Mouse (Mus musculus) kidney, postnatal 0 days (tissue): ENCODE results near the gene Il10rb. TPM values are rescaled to one million over a fixed set of nuclear protein-coding genes. Genes with fewer than 3 reads are reported as not detected.

ENCODE experiments used
- ATAC-seq: fragments of 200-750 bp; cut with Nextera tagmentation; replicated peaks from 2 replicates; pipeline ENCODE4 v1.8.0; 2017; ENCODE audit warnings: low read depth, moderate number of reproducible peaks, moderate TSS enrichment, moderate library complexity; ENCODE audit not compliant: low FRiP score
- DNase-seq: peaks from one replicate; pipeline ENCODE4 v3.0.0-alpha.2; 2016; ENCODE audit warnings: low spot score
- H3K27ac ChIP-seq: fragments of 300-500 bp; sonication (generic); 2 replicates; pipeline ENCODE4 v1.5.1; 2014; ENCODE audit warnings: mild to moderate bottlenecking
- H3K27me3 ChIP-seq: fragments of 300-500 bp; sonication (generic); 2 replicates; pipeline ENCODE4 v1.6.1; 2014; ENCODE audit warnings: low read length, mixed read lengths; ENCODE audit not compliant: insufficient read depth
- H3K36me3 ChIP-seq: fragments of 300-500 bp; sonication (generic); 2 replicates; pipeline ENCODE4 v1.6.1; 2014; ENCODE audit warnings: low read length, mixed read lengths; ENCODE audit not compliant: insufficient read depth
- H3K4me1 ChIP-seq: fragments of 300-500 bp; sonication (generic); replicated peaks from 2 replicates; pipeline ENCODE4 v1.6.1; 2014; ENCODE audit warnings: antibody characterized with exemption, low read length, mixed read lengths; ENCODE audit not compliant: insufficient read depth
- H3K4me2 ChIP-seq: fragments of 300-500 bp; sonication (generic); 2 replicates; pipeline ENCODE4 v1.6.1; 2014; ENCODE audit warnings: mild to moderate bottlenecking, low read length, moderate library complexity, mixed read lengths
- H3K4me3 ChIP-seq: fragments of 300-500 bp; sonication (generic); replicated peaks from 2 replicates; pipeline ENCODE4 v1.5.1; 2014; ENCODE audit warnings: low read depth, low read length
- H3K9ac ChIP-seq: fragments of 300-500 bp; sonication (generic); 2 replicates; pipeline ENCODE4 v1.6.1; 2014; ENCODE audit warnings: low read depth, low read length
- H3K9me3 ChIP-seq: fragments of 300-500 bp; sonication (generic); replicated peaks from 2 replicates; pipeline ENCODE4 v1.6.1; 2016; ENCODE audit warnings: low read length, inconsistent platforms, mixed read lengths
- CTCF ChIP-seq: IDR thresholded peaks from 2 replicates; pipeline ENCODE4 v1.5.1; 2016; ENCODE audit warnings: antibody characterized with exemption, low read depth, mild to moderate bottlenecking, moderate library complexity
- WGBS: fragments of 180-500 bp; shearing (Covaris S2); extraction: QIAGEN DNeasy Blood & Tissue Kit; methylation state at CpG from one replicate; pipeline ENCODE4 v1.1.7; 2014; 5-methylcytosine and 5-hydroxymethylcytosine counted together
- polyA plus RNA-seq: library from polyadenylated mRNA; unstranded; fragments of >200 nt; fragmentation: Nextera tagmentation; extraction: Ambion mirVana; gene quantifications from 2 replicates; pipeline ENCODE4 v1.2.1, GENCODE M21; 2015

Gene Il10rb
- polyA plus RNA-seq, 1 experiment from 2014 or later = 44.6 TPM

GRCm38 (mm10) chr16:91463836-91464400 is 58.0 kb downstream of the Il10rb start:
- peaks cover 4% of the 10 kb centered on the region for H3K4me1 ChIP-seq
- no peaks in the 10 kb centered on the region for H3K9me3 ChIP-seq
- peak overlapping the region; percentile 43; the same call in 1 of the 2 replicates for H3K9ac ChIP-seq
- no peaks in the 10 kb centered on the region for H3K27me3 ChIP-seq
- H3K4me2 ChIP-seq = peak overlapping the region; percentile 87
- H3K4me3 ChIP-seq = peak overlapping the region; percentile 52
- 84% methylated on average over 4 of the region's 4 CpGs for WGBS
- ATAC-seq (no peak), DNase-seq (no peak)
- TF ChIP-seq CTCF = no peak
- H3K27ac ChIP-seq = peak overlapping the region; percentile 58
- no peaks in the 10 kb centered on the region for H3K36me3 ChIP-seq

DNA sequence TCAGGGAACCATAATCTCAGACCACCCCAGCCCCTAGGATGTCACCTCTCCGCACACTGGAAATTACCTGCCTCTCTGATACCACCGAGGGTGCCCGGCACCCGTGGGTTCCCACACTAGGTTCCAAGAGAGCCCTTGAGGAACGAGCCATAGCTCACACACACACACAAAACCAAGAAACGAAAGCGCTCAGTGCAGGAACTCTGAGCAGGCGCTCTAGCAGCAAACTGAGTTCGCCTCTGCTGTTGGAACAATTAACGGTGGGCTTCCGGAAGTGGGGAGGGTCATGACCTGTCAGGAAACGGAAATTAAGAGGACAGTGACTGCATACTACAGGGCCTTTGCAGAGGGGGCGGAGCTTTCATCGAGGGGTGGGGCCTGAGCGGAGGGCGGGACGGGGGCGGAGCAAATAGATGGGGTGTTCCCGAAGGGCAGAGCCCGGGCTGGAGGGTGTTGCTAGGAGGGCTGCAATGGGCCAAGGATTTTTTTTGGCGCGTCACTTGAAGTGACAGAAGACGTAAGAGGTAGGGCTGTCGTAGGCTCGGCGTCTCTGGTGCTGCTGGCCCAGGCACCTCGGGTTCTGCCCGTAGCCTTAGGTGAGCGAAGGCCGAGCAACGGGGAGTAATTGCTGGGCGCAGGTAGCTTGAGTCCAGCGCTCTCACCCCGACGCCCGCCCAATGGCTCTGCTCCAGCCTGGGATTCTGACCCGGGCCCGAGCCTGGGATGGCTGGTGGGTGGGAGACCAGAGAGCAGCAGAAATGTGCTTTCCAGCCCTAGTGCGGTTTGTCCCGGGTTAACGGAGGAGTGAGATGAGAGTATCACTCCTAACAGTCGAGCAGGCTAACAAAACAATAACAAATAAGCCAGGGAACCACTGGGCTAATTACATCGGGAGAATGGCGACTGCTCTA is 58.9 kb downstream of the Il10rb start:
- DNase-seq (peak; percentile 94), ATAC-seq (peak; percentile 90)
- H3K27me3 ChIP-seq = no peaks in the 10 kb centered on the region
- H3K9ac ChIP-seq = peak overlapping the region; percentile 58
- peak overlapping the region; percentile 52 for H3K4me3 ChIP-seq
- peaks cover 4% of the 10 kb centered on the region for H3K4me1 ChIP-seq
- WGBS = 2% methylated on average over 44 of the region's 44 CpGs
- no peaks in the 10 kb centered on the region for H3K36me3 ChIP-seq
- H3K4me2 ChIP-seq = peak overlapping the region; percentile 87
- no peaks in the 10 kb centered on the region for H3K9me3 ChIP-seq
- no peak for TF ChIP-seq CTCF
- peak overlapping the region; percentile 60 for H3K27ac ChIP-seq

- Histone ChIP-seq H3K9me3 (no peaks in the 10 kb centered on the region), H3K27ac (0 out of 2 replicates have a peak overlapping the region, but pooled peaks have one; percentile 60), H3K36me3 (no peaks in the 10 kb centered on the region), H3K4me3 (peak overlapping the region; percentile 52), H3K9ac (peak overlapping the region; percentile 58; the same call in 1 of the 2 replicates), H3K27me3 (no peaks in the 10 kb centered on the region), H3K4me2 (peak overlapping the region; percentile 87), H3K4me1 (peaks cover 4% of the 10 kb centered on the region)
- TF ChIP-seq CTCF = no peak
- WGBS = 40% methylated on average over 13 of the region's 13 CpGs
- ATAC-seq = no peak
- no peak for DNase-seq
These were observed 59.7 kb downstream of the Il10rb start for GRCm38 (mm10) chr16:91465505-91466240.

GRCm38 (mm10) chr16:91466566-91466965 is 60.6 kb downstream of the Il10rb start:
- Histone ChIP-seq H3K4me2 (peak overlapping the region; percentile 21; the same call in 1 of the 2 replicates), H3K9ac (no peak overlapping the region), H3K4me1 (peaks cover 4% of the 10 kb centered on the region), H3K27ac (0 out of 2 replicates have a peak overlapping the region, but pooled peaks have one; percentile 19), H3K9me3 (no peaks in the 10 kb centered on the region), H3K27me3 (no peaks in the 10 kb centered on the region), H3K36me3 (no peaks in the 10 kb centered on the region), H3K4me3 (no peak overlapping the region)
- 39% methylated on average over 6 of the region's 6 CpGs for WGBS
- 0 out of 2 replicates have a peak, but pooled peaks have one; percentile 25 for ATAC-seq
- DNase-seq = peak; percentile 77
- no peak for TF ChIP-seq CTCF

GRCm38 (mm10) chr16:91470470-91470869 is 64.5 kb downstream of the Il10rb start:
- ATAC-seq (no peak), DNase-seq (no peak)
- Histone ChIP-seq H3K9ac (no peak overlapping the region), H3K4me1 (peaks cover 4% of the 10 kb centered on the region; the same call in 1 of the 2 replicates), H3K27me3 (no peaks in the 10 kb centered on the region), H3K4me2 (no peak overlapping the region), H3K4me3 (no peak overlapping the region), H3K9me3 (no peaks in the 10 kb centered on the region), H3K27ac (no peak overlapping the region), H3K36me3 (no peaks in the 10 kb centered on the region)
- WGBS = 63% methylated on average over 3 of the region's 3 CpGs
- TF ChIP-seq CTCF = no peak

- TF ChIP-seq CTCF = no peak
- H3K36me3 ChIP-seq = no peaks in the 10 kb centered on the region
- no peak overlapping the region for H3K4me2 ChIP-seq
- H3K9me3 ChIP-seq = no peaks in the 10 kb centered on the region
- H3K27ac ChIP-seq = no peak overlapping the region
- WGBS = 70% methylated on average over 6 of the region's 6 CpGs
- ATAC-seq (no peak), DNase-seq (no peak)
- H3K9ac ChIP-seq = no peak overlapping the region
- H3K27me3 ChIP-seq = no peaks in the 10 kb centered on the region
- no peak overlapping the region for H3K4me3 ChIP-seq
- peaks cover 2% of the 10 kb centered on the region; the same call in 1 of the 2 replicates for H3K4me1 ChIP-seq
These were observed 65.5 kb downstream of the Il10rb start for GRCm38 (mm10) chr16:91471481-91471880.

Other genes starting within 250 kb of the Il10rb start
- not detected in 2 replicates for gene Olig2, start 180.7 kb upstream of the Il10rb start, polyA plus RNA-seq
- 0.14 and 0.15 TPM in 2 replicates for gene Olig1, start 136.4 kb upstream of the Il10rb start, polyA plus RNA-seq
- 60.7 and 61.9 TPM in 2 replicates for gene Ifnar2, start 33.4 kb upstream of the Il10rb start, polyA plus RNA-seq
- gene Gm21970, start 14.4 kb upstream of the Il10rb start, polyA plus RNA-seq = 0.33 TPM in 1 of 2 replicates, not detected in the other
- gene Ifnar1, start 79.1 kb downstream of the Il10rb start, polyA plus RNA-seq = 33.5 and 37.1 TPM in 2 replicates
- gene Ifngr2, start 140.9 kb downstream of the Il10rb start, polyA plus RNA-seq = 42.6 and 51.1 TPM in 2 replicates
- 42.3 and 45.0 TPM in 2 replicates for gene Tmem50b, start 191.6 kb downstream of the Il10rb start, polyA plus RNA-seq
- 4.4 and 4.5 TPM in 2 replicates for gene Dnajc28, start 212.9 kb downstream of the Il10rb start, polyA plus RNA-seq
- 68.5 and 71.0 TPM in 2 replicates for gene Gart, start 240.8 kb downstream of the Il10rb start, polyA plus RNA-seq
- 108 and 112 TPM in 2 replicates for gene Son, start 241.3 kb downstream of the Il10rb start, polyA plus RNA-seq